Mouse (Mus musculus) CH12.LX (cell line): ENCODE results near the gene Clp1. TPM values are rescaled to one million over a fixed set of nuclear protein-coding genes. Genes with fewer than 3 reads are reported as not detected.

Source experiments
- DNase-seq: peaks from one replicate; pipeline ENCODE4 v3.0.0-alpha.2; 2013; ENCODE audit errors: extremely low read depth
- H3K27ac ChIP-seq: 2 replicates; pipeline ENCODE4 v1.5.1; 2012; ENCODE audit warnings: low read depth, mild to moderate bottlenecking, control low read depth, moderate library complexity; ENCODE audit not compliant: insufficient read depth
- H3K27me3 ChIP-seq: replicated peaks from 2 replicates; pipeline ENCODE3; 2012; ENCODE audit warnings: inconsistent platforms
- H3K36me3 ChIP-seq, 2 experiments: replicated peaks in 1 of 2; 2 replicates each; pipeline versions ENCODE3 to v1.6.1; 2012; ENCODE audit warnings: inconsistent platforms in 1 of 2, low read length in 1 of 2, mild to moderate bottlenecking in 1 of 2, mixed read lengths in 1 of 2, moderate library complexity in 1 of 2; ENCODE audit not compliant: control insufficient read depth in 1 of 2, insufficient read depth in 1 of 2
- H3K4me1 ChIP-seq, 2 experiments: 2 replicates each; pipeline ENCODE4 v1.6.1; 2012; ENCODE audit warnings: inconsistent platforms in 1 of 2, moderate library complexity in 1 of 2; ENCODE audit not compliant: insufficient read depth in 2 of 2, control insufficient read depth in 1 of 2
- H3K4me2 ChIP-seq: 2 replicates; pipeline ENCODE4 v1.6.1; 2012; ENCODE audit warnings: low read depth, mild to moderate bottlenecking, control low read depth; ENCODE audit not compliant: poor library complexity, insufficient read depth, severe bottlenecking
- H3K4me3 ChIP-seq, 3 experiments: fragments of 150-350 bp in 1 of 3; sonication (generic) in 1 of 3; replicated peaks in 1 of 3; 2 replicates each; pipeline versions ENCODE3 to v1.5.1; 2011 to 2012; ENCODE audit warnings: low read depth in 2 of 3, low read length in 2 of 3, mild to moderate bottlenecking in 2 of 3, moderate library complexity in 2 of 3, control low read depth in 1 of 3, improper control_type of control experiment in 1 of 3, inconsistent platforms in 1 of 3, mixed read lengths in 1 of 3; ENCODE audit not compliant: poor library complexity in 1 of 3
- H3K79me2 ChIP-seq: replicated peaks from 2 replicates; pipeline ENCODE4 v1.6.1; 2012; ENCODE audit warnings: mild to moderate bottlenecking, moderate library complexity; ENCODE audit not compliant: control insufficient read depth, poor library complexity, insufficient read depth, severe bottlenecking; ENCODE audit errors: extremely low read depth
- H3K9ac ChIP-seq: 2 replicates; pipeline ENCODE4 v1.6.1; 2012; ENCODE audit warnings: low read depth, mild to moderate bottlenecking, control low read depth, moderate library complexity; ENCODE audit not compliant: insufficient read depth
- H3K9me3 ChIP-seq: replicated peaks from 2 replicates; pipeline ENCODE3; 2012; ENCODE audit warnings: low read length, inconsistent platforms, mixed read lengths
- CHD1 ChIP-seq: IDR thresholded peaks from 2 replicates; pipeline ENCODE4 v1.6.1; 2012; ENCODE audit warnings: low read depth, low read length, improper control_type of control experiment, inconsistent platforms
- CHD2 ChIP-seq: IDR thresholded peaks from 2 replicates; pipeline ENCODE4 v1.6.1; 2011; ENCODE audit warnings: low read length, improper control_type of control experiment
- CTCF ChIP-seq, 2 experiments: IDR thresholded peaks in 1 of 2; conservative IDR thresholded peaks in 1 of 2; 2 replicates each; pipeline ENCODE4 v1.5.1; 2011 to 2012; ENCODE audit warnings: low read depth in 2 of 2, low read length in 2 of 2, improper control_type of control experiment in 1 of 2, inconsistent platforms in 1 of 2, mild to moderate bottlenecking in 1 of 2, moderate library complexity in 1 of 2
- ELF1 ChIP-seq: IDR thresholded peaks from 2 replicates; pipeline ENCODE4 v1.6.1; 2014; ENCODE audit warnings: low read depth, mild to moderate bottlenecking, inconsistent platforms, low read length, improper control_type of control experiment
- ETS1 ChIP-seq: conservative IDR thresholded peaks from 2 replicates; pipeline ENCODE4 v1.6.1; 2012; ENCODE audit warnings: low read depth, mild to moderate bottlenecking, inconsistent platforms, low read length, improper control_type of control experiment, moderate library complexity
- IRF4 ChIP-seq: IDR thresholded peaks from 2 replicates; pipeline ENCODE4 v1.6.1; 2014; ENCODE audit warnings: low read depth, mild to moderate bottlenecking, inconsistent platforms, low read length, improper control_type of control experiment
- MAX ChIP-seq: IDR thresholded peaks from 2 replicates; pipeline ENCODE4 v1.6.1; 2011; ENCODE audit warnings: low read length, improper control_type of control experiment
- MAZ ChIP-seq: IDR thresholded peaks from 2 replicates; pipeline ENCODE4 v1.6.1; 2012; ENCODE audit warnings: low read depth, mild to moderate bottlenecking, inconsistent platforms, low read length, improper control_type of control experiment, moderate library complexity
- MEF2A ChIP-seq: IDR thresholded peaks from 2 replicates; pipeline ENCODE4 v1.6.1; 2014; ENCODE audit warnings: low read depth, mild to moderate bottlenecking, inconsistent platforms, low read length, improper control_type of control experiment, borderline replicate concordance
- POLR2A ChIP-seq: IDR thresholded peaks from 2 replicates; pipeline ENCODE4 v1.6.1; 2011; ENCODE audit warnings: low read depth, mild to moderate bottlenecking, improper control_type of control experiment, low read length
- RCOR1 ChIP-seq: conservative IDR thresholded peaks from 2 replicates; pipeline ENCODE4 v1.6.1; 2012; ENCODE audit warnings: low read depth, mild to moderate bottlenecking, inconsistent platforms, low read length, improper control_type of control experiment
- SMC3 ChIP-seq: IDR thresholded peaks from 2 replicates; pipeline ENCODE4 v1.6.1; 2011; ENCODE audit warnings: low read depth, low read length, improper control_type of control experiment
- TBP ChIP-seq: conservative IDR thresholded peaks from 2 replicates; pipeline ENCODE4 v1.6.1; 2011; ENCODE audit warnings: low read depth, low read length, improper control_type of control experiment
- TCF12 ChIP-seq: IDR thresholded peaks from 2 replicates; pipeline ENCODE4 v1.6.1; 2014; ENCODE audit warnings: low read depth, mild to moderate bottlenecking, inconsistent platforms, low read length, improper control_type of control experiment
- UBTF ChIP-seq: IDR thresholded peaks from 2 replicates; pipeline ENCODE4 v1.6.1; 2012; ENCODE audit warnings: low read depth, mild to moderate bottlenecking, inconsistent platforms, low read length, improper control_type of control experiment, moderate library complexity
- USF2 ChIP-seq: conservative IDR thresholded peaks from 2 replicates; pipeline ENCODE4 v1.6.1; 2011; ENCODE audit warnings: low read depth, low read length, improper control_type of control experiment
- ZKSCAN1 ChIP-seq: IDR thresholded peaks from 2 replicates; pipeline ENCODE4 v1.6.1; 2012; ENCODE audit warnings: low read depth, inconsistent platforms, low read length, improper control_type of control experiment, borderline replicate concordance
- ZNF384 ChIP-seq: IDR thresholded peaks from 2 replicates; pipeline ENCODE4 v1.6.1; 2012; ENCODE audit warnings: low read depth, low read length, improper control_type of control experiment, inconsistent platforms
- dilution Hi-C: fragments of 300-500 bp; cut with MboI; formaldehyde crosslinking; loops from 2 replicates; pipeline ENCODE4 v1.14.3; 2020; ENCODE audit warnings: low sequenced_read_pairs; ENCODE audit not compliant: extremely low pct_unique_long_range_greater_than_20kb, extremely low pct_ligation_motif_present
- in situ Hi-C: fragments of 300-500 bp; cut with MboI; formaldehyde crosslinking; loops from 3 replicates; pipeline ENCODE4 v1.14.3; 2019; ENCODE audit warnings: low sequenced_read_pairs, low pct_ligation_motif_present, low pct_unique_long_range_greater_than_20kb, mixed read lengths
- polyA plus RNA-seq: library from polyadenylated mRNA; unstranded; fragments of >175 nt; gene quantifications from 2 replicates; pipeline ENCODE4 v1.2.1, GENCODE M21; 2012; ENCODE audit warnings: low read depth; ENCODE audit not compliant: insufficient read length
- total RNA-seq, 2 experiments: library from RNA; depleted of rRNA; stranded (reverse); fragments of 300-350 nt in 1 of 2; fragments of >200 nt in 1 of 2; gene quantifications; 2 replicates each; pipeline ENCODE4 v1.2.3; 2012 to 2014

Gene Clp1
- total and polyA plus RNA-seq, 3 experiments = 32.0 to 65.2 (median 46.5) TPM

- TF ChIP-seq SMC3 (no peak), ZNF384 (peak; percentile 79)
- H3K4me3 ChIP-seq = no peak overlapping the region
- no peaks in the 10 kb centered on the region for H3K27me3 ChIP-seq
- dilution Hi-C loops = no loop called here
- in situ Hi-C loops = no loop called here
- H3K4me2 ChIP-seq = no peak overlapping the region
- H3K4me1 ChIP-seq = peaks cover 0 to 30% of the 10 kb centered on the region in 2 experiments; a peak in 2 of 4 replicates
- peaks cover 27 to 46% of the 10 kb centered on the region in 2 experiments for H3K36me3 ChIP-seq
- H3K9me3 ChIP-seq = no peaks in the 10 kb centered on the region
- peaks cover 53% of the 10 kb centered on the region for H3K79me2 ChIP-seq
- DNase-seq = no peak
- H3K27ac ChIP-seq = no peak overlapping the region
- H3K9ac ChIP-seq = 0 out of 2 replicates have a peak overlapping the region, but pooled peaks have one; percentile 25
These were observed 15.3 kb downstream of the Clp1 start for GRCm38 (mm10) chr2:84711898-84712297.

GRCm38 (mm10) chr2:84707523-84707922 lies 19.6 kb downstream of the Clp1 start:
- Histone ChIP-seq H3K27me3 (no peaks in the 10 kb centered on the region), H3K4me1 (peaks cover 0 to 36% of the 10 kb centered on the region in 2 experiments; a peak in 3 of 4 replicates), H3K9me3 (no peaks in the 10 kb centered on the region), H3K4me2 (no peak overlapping the region), H3K36me3 (peaks cover 33 to 79% of the 10 kb centered on the region in 2 experiments), H3K9ac (no peak overlapping the region), H3K27ac (no peak overlapping the region), H3K4me3 (no peak overlapping the region), H3K79me2 (peaks cover 40% of the 10 kb centered on the region)
- DNase-seq = no peak
- TF ChIP-seq POLR2A (no peak), CTCF (conservative IDR thresholded peaks at IDR 0.05 in 1 of 2, IDR thresholded peaks at IDR 0.05 in 1 of 2; ENCODE audit: low read depth in 2 of 2, low read length in 2 of 2) (no peak), CHD1 (no peak), IRF4 (no peak), MAX (no peak), MAZ (no peak), RCOR1 (no peak), MEF2A (no peak), ZNF384 (no peak), TCF12 (no peak), UBTF (no peak), ETS1 (no peak), TBP (no peak), ELF1 (no peak), CHD2 (no peak), ZKSCAN1 (no peak), USF2 (no peak)
- in situ Hi-C loops = no loop called here
- dilution Hi-C loops = no loop called here
